Mouse (Mus musculus): ENCODE data around the gene Kifc5b. TPM values are rescaled to one million over a fixed set of nuclear protein-coding genes. Genes with fewer than 3 reads are reported as not detected.

The Kifc5b gene
- total and polyA plus RNA-seq, 3 experiments = 15.7 to 36.1 (median 23.0) TPM

DNA sequence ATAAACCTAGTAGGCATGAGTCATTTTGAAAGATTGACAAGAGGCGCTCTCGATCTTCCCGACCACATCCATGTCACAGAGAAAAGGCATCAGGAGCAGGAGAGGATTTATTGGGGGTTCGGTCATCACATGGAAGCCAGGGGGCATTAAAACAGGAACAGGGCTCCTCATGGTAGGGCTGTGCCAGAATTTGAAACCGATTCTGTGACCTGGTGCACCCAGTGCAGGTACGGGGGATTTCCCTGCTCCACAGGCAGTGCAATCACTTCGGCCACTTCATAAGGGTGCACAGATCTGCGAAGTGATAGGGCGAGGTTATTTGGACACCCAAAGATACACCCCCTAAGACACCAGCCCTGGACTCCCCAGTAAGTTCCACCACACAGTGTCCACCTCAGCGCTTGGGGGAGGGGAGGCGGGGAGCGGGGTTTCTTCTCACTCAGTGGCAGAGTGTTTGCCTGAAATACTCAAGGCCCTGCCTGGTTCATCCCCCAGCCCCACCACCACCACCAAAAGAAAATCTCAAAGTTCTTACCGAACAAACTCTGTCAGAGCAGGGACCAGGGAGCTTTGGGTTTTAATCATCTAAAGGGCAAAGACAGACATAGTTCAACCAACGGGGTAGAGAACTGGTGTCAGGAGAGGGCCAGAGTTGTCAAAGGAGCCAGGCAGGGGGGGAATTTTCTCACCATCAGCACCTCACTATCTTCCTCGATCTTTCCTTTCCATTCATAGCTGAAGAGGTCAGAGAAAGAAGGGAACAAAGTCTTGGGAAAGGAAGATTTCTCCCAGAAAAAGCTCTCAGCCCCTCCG lies 21.2 kb downstream of the Kifc5b start:
- Histone ChIP-seq H3K9me3 (replicated peaks) (no peaks in the 10 kb centered on the region), H3K27me3 (ENCODE audit: insufficient read depth, low read length) (no peaks in the 10 kb centered on the region), H3K36me3 (replicated peaks) (peaks cover 48% of the 10 kb centered on the region), H3K4me3 (ENCODE audit: low read depth, low read length) (peak overlapping the region; percentile 82), H3K4me1 (ENCODE audit: insufficient read depth, low read depth, low read length) (peaks cover 82% of the 10 kb centered on the region)
- ATAC-seq (ENCODE audit: extremely low read depth, insufficient number of reproducible peaks, low FRiP score, poor library complexity, severe bottlenecking) = no peak
- DNase-seq (ENCODE audit: low spot score) = no peak
- no peak for TF ChIP-seq GATA1 (IDR thresholded peaks at IDR 0.05; ENCODE audit: borderline replicate concordance, low read length)
- no peak for TF ChIP-seq GATA2 (IDR thresholded peaks at IDR 0.05; ENCODE audit: borderline replicate concordance, low read depth, low read length)
- TF ChIP-seq CTCF (IDR thresholded peaks at IDR 0.05; ENCODE audit: low read depth, low read length) = no peak
- TF ChIP-seq POLR2AphosphoS5 (IDR thresholded peaks at IDR 0.05; ENCODE audit: insufficient replicate concordance, low read depth, low read length) = no peak
- TF ChIP-seq TAL1 (conservative IDR thresholded peaks at IDR 0.05; ENCODE audit: low read depth, low read length) = no peak

GRCm38 (mm10) chr17:26938731-26939130 lies 21.8 kb downstream of the Kifc5b start:
- H3K36me3 ChIP-seq (replicated peaks) = peaks cover 45% of the 10 kb centered on the region
- ATAC-seq (ENCODE audit: extremely low read depth, insufficient number of reproducible peaks, low FRiP score, poor library complexity, severe bottlenecking) = no peak
- H3K4me3 ChIP-seq (ENCODE audit: low read depth, low read length) = peak overlapping the region; percentile 82
- no peaks in the 10 kb centered on the region for H3K27me3 ChIP-seq (ENCODE audit: insufficient read depth, low read length)
- DNase-seq (ENCODE audit: low spot score) = no peak
- peaks cover 80% of the 10 kb centered on the region for H3K4me1 ChIP-seq (ENCODE audit: insufficient read depth, low read depth, low read length)
- H3K9me3 ChIP-seq (replicated peaks) = no peaks in the 10 kb centered on the region
- no peak for TF ChIP-seq GATA2 (IDR thresholded peaks at IDR 0.05; ENCODE audit: borderline replicate concordance, low read depth, low read length)
- TF ChIP-seq CTCF (IDR thresholded peaks at IDR 0.05; ENCODE audit: low read depth, low read length) = no peak
- TF ChIP-seq GATA1 (IDR thresholded peaks at IDR 0.05; ENCODE audit: borderline replicate concordance, low read length) = no peak
- no peak for TF ChIP-seq POLR2AphosphoS5 (IDR thresholded peaks at IDR 0.05; ENCODE audit: insufficient replicate concordance, low read depth, low read length)
- no peak for TF ChIP-seq TAL1 (conservative IDR thresholded peaks at IDR 0.05; ENCODE audit: low read depth, low read length)

- peak; percentile 96 for DNase-seq (ENCODE audit: low spot score)
Measured at GRCm38 (mm10) chr17:26939178-26939972, 22.5 kb downstream of the Kifc5b start, which contains the start of gene Cuta. Cuta (minus strand) TSS chr17:26939569.

DNA sequence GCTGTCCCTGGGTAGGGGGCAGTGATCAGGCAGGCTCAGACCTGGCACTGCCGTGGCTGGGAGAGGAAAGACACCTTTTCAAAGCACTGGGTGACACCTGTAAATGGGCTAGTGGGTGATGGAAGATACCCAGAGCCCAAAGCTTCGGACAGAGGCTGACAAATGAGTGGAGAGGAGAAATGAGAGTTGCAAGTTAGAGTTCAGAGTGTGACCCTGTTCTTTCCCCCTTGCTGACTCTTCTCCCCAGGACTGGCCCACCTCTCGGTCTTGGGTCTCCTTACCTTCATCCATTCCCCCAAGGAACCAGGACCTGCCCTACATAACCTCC lies 23.0 kb downstream of the Kifc5b start:
- no peak for DNase-seq (ENCODE audit: low spot score)
- no peak for ATAC-seq (ENCODE audit: extremely low read depth, insufficient number of reproducible peaks, low FRiP score, poor library complexity, severe bottlenecking)
- Histone ChIP-seq H3K36me3 (replicated peaks) (peaks cover 43% of the 10 kb centered on the region), H3K9me3 (replicated peaks) (no peaks in the 10 kb centered on the region), H3K27me3 (ENCODE audit: insufficient read depth, low read length) (no peaks in the 10 kb centered on the region; the same call in 1 of the 2 replicates), H3K4me1 (ENCODE audit: insufficient read depth, low read depth, low read length) (peaks cover 79% of the 10 kb centered on the region), H3K4me3 (ENCODE audit: low read depth, low read length) (peak overlapping the region; percentile 82)
- TF ChIP-seq GATA1 (IDR thresholded peaks at IDR 0.05; ENCODE audit: borderline replicate concordance, low read length) = no peak
- TF ChIP-seq POLR2AphosphoS5 (IDR thresholded peaks at IDR 0.05; ENCODE audit: insufficient replicate concordance, low read depth, low read length) = no peak
- TF ChIP-seq CTCF (IDR thresholded peaks at IDR 0.05; ENCODE audit: low read depth, low read length) = no peak
- no peak for TF ChIP-seq GATA2 (IDR thresholded peaks at IDR 0.05; ENCODE audit: borderline replicate concordance, low read depth, low read length)
- TF ChIP-seq TAL1 (conservative IDR thresholded peaks at IDR 0.05; ENCODE audit: low read depth, low read length) = no peak

More at GRCm38 (mm10) chr17:26939178-26939972, 22.5 kb downstream of the Kifc5b start, which contains the start of gene Cuta:
- Histone ChIP-seq H3K27me3 (ENCODE audit: insufficient read depth, low read length) (no peaks in the 10 kb centered on the region; the same call in 1 of the 2 replicates), H3K4me3 (ENCODE audit: low read depth, low read length) (peak within 1 kb of the TSS; percentile 82), H3K9me3 (replicated peaks) (no peaks in the 10 kb centered on the region), H3K4me1 (ENCODE audit: insufficient read depth, low read depth, low read length) (peaks cover 80% of the 10 kb centered on the region), H3K36me3 (replicated peaks) (peaks cover 43% of the 10 kb centered on the region)
- ATAC-seq (ENCODE audit: extremely low read depth, insufficient number of reproducible peaks, low FRiP score, poor library complexity, severe bottlenecking) = peak; percentile 73
- TF ChIP-seq GATA2 (IDR thresholded peaks at IDR 0.05; ENCODE audit: borderline replicate concordance, low read depth, low read length) = no peak
- TF ChIP-seq CTCF (IDR thresholded peaks at IDR 0.05; ENCODE audit: low read depth, low read length) = no peak
- no peak for TF ChIP-seq POLR2AphosphoS5 (IDR thresholded peaks at IDR 0.05; ENCODE audit: insufficient replicate concordance, low read depth, low read length)
- no peak for TF ChIP-seq TAL1 (conservative IDR thresholded peaks at IDR 0.05; ENCODE audit: low read depth, low read length)
- no peak for TF ChIP-seq GATA1 (IDR thresholded peaks at IDR 0.05; ENCODE audit: borderline replicate concordance, low read length)

GRCm38 (mm10) chr17:26941031-26941789 lies 24.3 kb downstream of the Kifc5b start, which contains the start of gene Syngap1:
Syngap1 (plus strand) TSS chr17:26941253.
- TF ChIP-seq GATA2 (IDR thresholded peaks at IDR 0.05; ENCODE audit: borderline replicate concordance, low read depth, low read length) (no peak), TAL1 (conservative IDR thresholded peaks at IDR 0.05; ENCODE audit: low read depth, low read length) (no peak), GATA1 (IDR thresholded peaks at IDR 0.05; ENCODE audit: borderline replicate concordance, low read length) (no peak), POLR2AphosphoS5 (IDR thresholded peaks at IDR 0.05; ENCODE audit: insufficient replicate concordance, low read depth, low read length) (no peak), CTCF (IDR thresholded peaks at IDR 0.05; ENCODE audit: low read depth, low read length) (no peak)
- DNase-seq (ENCODE audit: low spot score) (no peak), ATAC-seq (ENCODE audit: extremely low read depth, insufficient number of reproducible peaks, low FRiP score, poor library complexity, severe bottlenecking) (0 out of 2 replicates have a peak, but pooled peaks have one; percentile 4)
- Histone ChIP-seq H3K4me3 (ENCODE audit: low read depth, low read length) (peak within 1 kb of the TSS; percentile 82), H3K4me1 (ENCODE audit: insufficient read depth, low read depth, low read length) (peaks cover 69% of the 10 kb centered on the region), H3K36me3 (replicated peaks) (peaks cover 41% of the 10 kb centered on the region), H3K27me3 (ENCODE audit: insufficient read depth, low read length) (no peaks in the 10 kb centered on the region; the same call in 1 of the 2 replicates), H3K9me3 (replicated peaks) (no peaks in the 10 kb centered on the region)
